Mouse (Mus musculus) hindbrain, embryonic 11.5 days (tissue): Measurements from ENCODE around the gene Cabp2. TPM values are rescaled to one million over a fixed set of nuclear protein-coding genes. Genes with fewer than 3 reads are reported as not detected.
"Not testable (repeated sequence)": the region's sequence is repeated elsewhere in the genome, so short reads cannot be mapped to it uniquely, and the experiment has no call there.

Experiments
- ATAC-seq: fragments of 200-750 bp; cut with Nextera tagmentation; 2 replicates; pipeline ENCODE4 v1.8.0; 2017; ENCODE audit warnings: mild to moderate bottlenecking, moderate TSS enrichment, moderate library complexity; ENCODE audit not compliant: low FRiP score
- DNase-seq: peaks from one replicate; pipeline ENCODE4 v3.0.0-alpha.2; 2015; ENCODE audit warnings: low spot score
- H3K27ac ChIP-seq: fragments of 300-500 bp; sonication (generic); 2 replicates; pipeline ENCODE4 v1.5.1; 2014; ENCODE audit warnings: mild to moderate bottlenecking, low read depth, low read length
- H3K27me3 ChIP-seq: fragments of 300-500 bp; sonication (generic); 2 replicates; pipeline ENCODE4 v1.6.1; 2014; ENCODE audit warnings: mild to moderate bottlenecking, low read length, moderate library complexity, mixed read lengths; ENCODE audit not compliant: control insufficient read depth, insufficient read depth
- H3K36me3 ChIP-seq: fragments of 300-500 bp; sonication (generic); 2 replicates; pipeline ENCODE4 v1.6.1; 2014; ENCODE audit warnings: mild to moderate bottlenecking, low read length, moderate library complexity, mixed read lengths; ENCODE audit not compliant: control insufficient read depth, insufficient read depth
- H3K4me1 ChIP-seq: fragments of 300-500 bp; sonication (generic); replicated peaks from 2 replicates; pipeline ENCODE4 v1.6.1; 2014; ENCODE audit warnings: low read length, mixed read lengths; ENCODE audit not compliant: control insufficient read depth, insufficient read depth
- H3K4me2 ChIP-seq: fragments of 300-500 bp; sonication (generic); replicated peaks from 2 replicates; pipeline ENCODE4 v1.6.1; 2014; ENCODE audit warnings: mild to moderate bottlenecking, low read depth, low read length
- H3K4me3 ChIP-seq: fragments of 300-500 bp; sonication (generic); 2 replicates; pipeline ENCODE4 v1.5.1; 2014; ENCODE audit warnings: low read depth, low read length
- H3K9ac ChIP-seq: fragments of 300-500 bp; sonication (generic); 2 replicates; pipeline ENCODE4 v1.6.1; 2014; ENCODE audit warnings: low read depth, low read length
- H3K9me3 ChIP-seq: fragments of 300-500 bp; sonication (generic); 2 replicates; pipeline ENCODE4 v1.6.1; 2016; ENCODE audit warnings: low read length; ENCODE audit not compliant: control insufficient read depth
- WGBS: fragments of 180-500 bp; shearing (Covaris S2); extraction: QIAGEN DNeasy Blood & Tissue Kit; methylation state at CpG from one replicate; pipeline ENCODE4 v1.1.7; 2014; 5-methylcytosine and 5-hydroxymethylcytosine counted together
- polyA plus RNA-seq: library from polyadenylated mRNA; unstranded; fragments of >200 nt; fragmentation: Nextera tagmentation; extraction: Ambion mirVana; gene quantifications from 2 replicates; pipeline ENCODE4 v1.2.1, GENCODE M21; 2014

Gene Cabp2
- polyA plus RNA-seq, 1 experiment from 2014 or later: not detected

- ATAC-seq, H3K27me3 ChIP-seq: not testable (repeated sequence)
- WGBS: 100% methylated on average over 2 of the region's 2 CpGs
Measured at GRCm38 (mm10) chr19:4068242-4068641, 13.1 kb upstream of the Cabp2 start.

DNA sequence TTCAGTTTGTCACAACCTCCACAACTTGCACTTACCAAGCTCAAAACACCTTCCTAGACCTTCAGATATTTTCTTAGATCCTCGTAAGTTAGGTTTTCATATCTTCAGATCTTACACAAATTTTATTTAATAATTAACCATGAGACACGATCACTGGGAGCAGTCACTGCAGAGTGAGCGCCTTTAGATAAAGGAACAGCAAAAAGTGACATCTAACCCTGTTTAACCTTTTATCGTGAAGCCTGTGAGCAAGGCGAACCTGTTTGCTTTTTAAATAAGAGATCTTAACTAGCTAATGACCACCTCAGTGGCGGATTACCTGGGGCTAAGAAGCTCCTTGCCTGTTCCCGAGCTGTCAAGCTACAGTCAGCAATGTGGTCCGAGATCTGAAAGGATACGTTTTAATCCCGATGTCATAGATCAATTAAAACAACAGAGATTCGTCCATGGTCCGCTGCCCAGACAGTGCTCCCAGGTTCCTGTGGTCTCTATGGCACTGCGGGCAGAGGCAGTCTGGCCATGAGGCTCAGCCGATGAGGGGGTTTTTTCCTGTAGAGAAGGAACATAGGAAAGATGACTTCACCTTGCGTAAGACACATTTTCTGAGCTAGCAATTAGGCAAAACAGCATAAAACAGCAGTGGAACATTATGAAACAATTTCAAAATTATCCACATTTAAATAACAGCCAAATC lies 12.5 kb upstream of the Cabp2 start:
- H3K27ac ChIP-seq: no peak overlapping the region
- no peaks in the 10 kb centered on the region for H3K36me3 ChIP-seq
- DNase-seq (no peak), ATAC-seq (no peak)
- H3K4me3 ChIP-seq: no peak overlapping the region
- H3K27me3 ChIP-seq: no peaks in the 10 kb centered on the region
- 69% methylated on average over 15 of the region's 15 CpGs for WGBS
- H3K4me1 ChIP-seq: no peaks in the 10 kb centered on the region
- H3K9me3 ChIP-seq: no peaks in the 10 kb centered on the region
- no peak overlapping the region for H3K4me2 ChIP-seq
- no peak overlapping the region for H3K9ac ChIP-seq

More at GRCm38 (mm10) chr19:4068242-4068641, 13.1 kb upstream of the Cabp2 start:
- not testable (repeated sequence) for H3K27ac ChIP-seq, H3K9ac ChIP-seq, H3K9me3 ChIP-seq, DNase-seq, H3K4me3 ChIP-seq, H3K4me1 ChIP-seq, H3K4me2 ChIP-seq, H3K36me3 ChIP-seq

DNA sequence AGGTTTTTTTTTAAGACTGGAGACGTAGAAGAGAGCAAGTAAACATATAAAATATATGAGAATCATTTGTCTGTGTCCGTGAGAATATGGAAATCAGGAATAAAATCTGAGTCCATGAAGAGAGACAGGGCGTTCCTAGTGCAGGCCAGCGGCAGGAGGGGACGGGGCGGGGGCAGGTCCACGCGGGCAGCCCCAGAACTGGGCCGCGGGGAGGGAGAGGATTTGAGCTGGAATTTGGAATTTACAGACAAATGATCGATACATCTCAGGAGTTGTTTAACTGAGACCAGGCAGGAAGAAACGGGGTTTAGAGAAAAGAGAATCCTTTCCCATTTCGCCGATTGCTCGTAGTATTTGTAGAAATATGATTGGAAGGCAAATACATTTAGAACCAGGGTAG lies 11.1 kb upstream of the Cabp2 start:
- ATAC-seq: no peak

GRCm38 (mm10) chr19:4070756-4071155 lies 10.6 kb upstream of the Cabp2 start:
- Histone ChIP-seq H3K9me3 (no peaks in the 10 kb centered on the region), H3K9ac (no peak overlapping the region), H3K4me1 (no peaks in the 10 kb centered on the region), H3K4me3 (no peak overlapping the region), H3K27me3 (no peaks in the 10 kb centered on the region), H3K27ac (no peak overlapping the region), H3K4me2 (no peak overlapping the region), H3K36me3 (no peaks in the 10 kb centered on the region)
- DNase-seq (no peak), ATAC-seq (no peak)
- WGBS: 80% methylated on average over 8 of the region's 8 CpGs

More for the DNA sequence above, 11.1 kb upstream of the Cabp2 start:
- no peaks in the 10 kb centered on the region for H3K27me3 ChIP-seq
- no peak for DNase-seq
- H3K4me1 ChIP-seq: no peaks in the 10 kb centered on the region
- WGBS: 80% methylated on average over 15 of the region's 15 CpGs
- no peaks in the 10 kb centered on the region for H3K9me3 ChIP-seq
- H3K36me3 ChIP-seq: no peaks in the 10 kb centered on the region
- H3K9ac ChIP-seq: no peak overlapping the region
- no peak overlapping the region for H3K4me2 ChIP-seq
- no peak overlapping the region for H3K27ac ChIP-seq
- no peak overlapping the region for H3K4me3 ChIP-seq

GRCm38 (mm10) chr19:4071406-4071805 lies 10.0 kb upstream of the Cabp2 start:
- Histone ChIP-seq H3K4me1 (no peaks in the 10 kb centered on the region), H3K4me3 (no peak overlapping the region), H3K36me3 (no peaks in the 10 kb centered on the region), H3K9ac (no peak overlapping the region), H3K9me3 (no peaks in the 10 kb centered on the region), H3K27ac (no peak overlapping the region), H3K4me2 (no peak overlapping the region), H3K27me3 (no peaks in the 10 kb centered on the region)
- 93% methylated on average over 6 of the region's 6 CpGs for WGBS
- ATAC-seq: no peak
- no peak for DNase-seq

DNA sequence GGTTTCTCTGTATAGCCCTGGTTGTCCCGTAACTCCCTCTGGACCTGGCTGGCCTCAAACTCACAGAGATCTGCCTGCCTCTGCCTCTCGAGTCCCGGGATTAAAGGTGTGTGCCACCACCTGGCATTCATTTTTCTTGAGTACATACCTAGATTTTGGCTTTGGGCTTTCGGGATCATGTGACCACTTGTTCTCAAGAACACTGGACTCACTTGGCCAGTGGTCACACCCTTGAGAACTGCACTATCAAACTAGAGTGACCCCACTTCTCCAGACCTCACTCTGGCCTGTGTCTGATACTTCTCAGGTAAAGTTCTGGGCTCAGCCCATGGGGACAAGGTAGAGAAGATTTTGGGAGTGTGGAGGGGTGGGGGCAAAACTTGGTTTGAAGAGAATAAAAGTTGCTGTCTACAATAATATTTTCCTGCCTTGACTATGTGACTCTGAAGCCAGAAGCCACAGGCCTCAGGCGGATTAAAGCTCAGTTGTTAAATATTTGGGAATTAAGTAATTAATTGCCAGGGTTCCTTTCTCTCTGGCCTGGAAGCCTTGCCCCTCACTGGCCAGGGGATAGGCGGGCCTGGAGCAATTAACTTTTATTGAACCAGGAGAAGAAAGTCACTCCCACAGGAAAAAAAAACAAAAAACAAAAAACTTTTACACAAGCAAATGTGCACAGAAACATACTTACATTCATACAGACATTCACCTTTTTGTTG lies 8.5 kb upstream of the Cabp2 start:
- H3K4me1 ChIP-seq: no peaks in the 10 kb centered on the region
- ATAC-seq: no peak
- 80% methylated on average over 6 of the region's 6 CpGs for WGBS
- H3K27ac ChIP-seq: no peak overlapping the region
- no peaks in the 10 kb centered on the region for H3K9me3 ChIP-seq
- no peak overlapping the region for H3K9ac ChIP-seq
- no peaks in the 10 kb centered on the region for H3K36me3 ChIP-seq
- H3K4me3 ChIP-seq: no peak overlapping the region
- no peaks in the 10 kb centered on the region for H3K27me3 ChIP-seq
- DNase-seq: no peak
- no peak overlapping the region for H3K4me2 ChIP-seq

GRCm38 (mm10) chr19:4075531-4075930 lies 5.8 kb upstream of the Cabp2 start:
- 78% methylated on average over 1 of the region's 1 CpGs for WGBS
- H3K9me3 ChIP-seq: no peaks in the 10 kb centered on the region
- no peaks in the 10 kb centered on the region for H3K36me3 ChIP-seq
- no peak overlapping the region for H3K9ac ChIP-seq
- no peak overlapping the region for H3K4me3 ChIP-seq
- H3K4me2 ChIP-seq: no peak overlapping the region
- no peak for ATAC-seq
- DNase-seq: no peak
- no peak overlapping the region for H3K27ac ChIP-seq
- no peaks in the 10 kb centered on the region for H3K27me3 ChIP-seq
- no peaks in the 10 kb centered on the region for H3K4me1 ChIP-seq

- no peak for ATAC-seq
- 94% methylated on average over 1 of the region's 1 CpGs for WGBS
Measured at GRCm38 (mm10) chr19:4079594-4079993, 1.8 kb upstream of the Cabp2 start.

DNA sequence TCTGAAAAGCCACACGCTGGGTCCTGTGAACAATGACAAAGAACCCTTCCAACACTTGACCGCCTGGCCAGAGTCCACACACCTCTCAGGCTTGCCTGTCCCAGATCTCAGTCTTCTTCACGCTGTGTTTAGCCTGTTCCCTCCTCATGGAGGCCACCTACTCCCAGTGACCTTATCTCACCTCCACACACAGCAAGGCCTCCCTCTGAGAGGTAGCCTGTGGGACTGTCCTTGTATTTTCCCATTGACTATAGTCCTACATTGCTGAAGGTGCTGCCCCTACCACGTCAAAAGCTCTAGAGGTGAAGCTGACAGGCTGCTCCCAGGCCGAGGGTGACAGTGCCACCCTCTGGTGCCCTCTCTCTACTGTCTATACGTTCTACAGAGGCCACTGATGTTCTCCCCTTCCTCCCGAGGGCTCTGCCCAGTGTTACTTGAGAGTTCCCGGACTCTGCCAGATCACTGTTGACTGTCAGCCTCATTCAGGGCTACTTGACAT lies 818 bp upstream of the Cabp2 start:
- H3K36me3 ChIP-seq: no peaks in the 10 kb centered on the region
- H3K4me3 ChIP-seq: no peak overlapping the region
- 67% methylated on average over 8 of the region's 8 CpGs for WGBS
- no peak overlapping the region for H3K9ac ChIP-seq
- H3K4me2 ChIP-seq: no peak overlapping the region
- no peak overlapping the region for H3K27ac ChIP-seq
- no peaks in the 10 kb centered on the region for H3K9me3 ChIP-seq
- DNase-seq (no peak), ATAC-seq (no peak)
- no peaks in the 10 kb centered on the region for H3K4me1 ChIP-seq
- H3K27me3 ChIP-seq: no peaks in the 10 kb centered on the region

More at GRCm38 (mm10) chr19:4079594-4079993, 1.8 kb upstream of the Cabp2 start:
- no peaks in the 10 kb centered on the region for H3K4me1 ChIP-seq
- H3K9me3 ChIP-seq: no peaks in the 10 kb centered on the region
- no peaks in the 10 kb centered on the region for H3K36me3 ChIP-seq
- no peak overlapping the region for H3K27ac ChIP-seq
- no peak for DNase-seq
- no peak overlapping the region for H3K4me3 ChIP-seq
- H3K4me2 ChIP-seq: no peak overlapping the region
- H3K27me3 ChIP-seq: no peaks in the 10 kb centered on the region
- no peak overlapping the region for H3K9ac ChIP-seq
